Mouse (Mus musculus) central nervous system, embryonic 11.5 days (tissue): Measurements from ENCODE around the gene Olfr1298. TPM values are rescaled to one million over a fixed set of nuclear protein-coding genes. Genes with fewer than 3 reads are reported as not detected.

Experiments
- polyA plus RNA-seq: library from polyadenylated mRNA; depleted of rRNA; stranded (reverse); fragments of >200 nt; gene quantifications from 2 replicates; pipeline ENCODE4 v1.2.3, GENCODE M21; 2012; rRNA removed

Olfr1298 gene
- polyA plus RNA-seq = not detected in 2 replicates

DNA sequence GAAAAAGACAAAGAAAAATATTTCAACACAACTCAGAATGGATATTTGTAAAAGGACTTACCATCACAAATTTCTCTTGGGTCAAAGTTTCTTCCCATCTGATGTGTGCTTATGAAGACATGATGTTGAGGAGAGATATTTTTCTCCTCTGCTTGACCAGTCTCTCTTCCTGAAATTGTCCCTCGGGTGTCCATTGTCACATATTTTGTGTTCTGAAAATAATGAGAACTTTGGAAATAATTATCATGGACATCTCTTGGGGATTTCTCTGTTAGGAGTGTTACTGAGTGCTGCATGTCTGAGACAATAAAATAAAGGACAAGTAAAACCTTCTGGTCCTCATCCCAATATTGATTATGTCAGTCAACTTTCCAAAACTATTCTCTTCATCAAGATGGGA, at the start of gene Olfr1298:
Gene Olfr1298 (minus strand): TSS at position 101 of the 400 bp plus-strand sequence.

DNA sequence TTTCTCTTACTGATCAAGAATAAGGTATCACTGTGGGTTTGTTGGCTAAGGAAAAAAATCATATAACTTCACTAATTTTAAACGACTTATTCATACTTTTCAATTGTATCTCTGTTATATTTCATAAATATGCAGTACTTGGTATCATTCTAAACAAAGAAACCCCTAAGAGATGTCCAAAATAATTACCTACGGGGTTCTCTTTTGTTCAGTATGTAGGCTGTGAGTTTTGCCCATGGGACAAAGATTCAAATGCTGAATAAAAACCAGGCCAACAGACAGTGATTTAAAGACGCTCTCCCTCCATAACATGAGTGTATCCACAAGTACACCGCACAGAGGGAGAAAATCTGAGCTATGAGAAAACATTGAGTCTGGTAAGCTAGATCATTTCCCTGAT, 12.1 kb upstream of the Olfr1298 start, which contains the start of gene Olfr1299:
Gene Olfr1299 (plus strand): TSS at position 301 of the 400 bp plus-strand sequence.

DNA sequence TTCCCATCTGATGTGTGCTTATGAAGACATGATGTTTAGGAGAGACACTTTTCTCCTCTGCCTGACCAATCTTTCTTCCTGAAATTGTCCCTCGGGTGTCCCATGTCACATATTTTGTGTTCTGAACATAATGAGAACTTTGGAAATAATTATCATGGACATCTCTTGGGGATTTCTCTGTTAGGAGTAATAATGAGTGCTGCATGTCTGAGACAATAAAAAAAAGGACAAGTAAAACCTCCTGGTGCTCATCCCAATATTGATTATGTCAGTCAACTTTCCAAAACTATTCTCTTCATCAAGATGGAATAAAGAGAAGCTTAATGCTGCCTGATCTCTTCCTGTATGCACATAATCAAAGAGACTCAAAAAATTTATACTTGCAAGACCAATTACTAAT, 22.6 kb downstream of the Olfr1298 start, which contains the start of gene Olfr1297:
Gene Olfr1297 (minus strand): TSS at position 101 of the 400 bp plus-strand sequence.

Other genes with a start within 250 kb of the Olfr1298 start
- not detected in 2 replicates for gene Olfr1286, start 226.1 kb downstream of the Olfr1298 start, polyA plus RNA-seq
- not detected in 2 replicates for gene Olfr1287, start 200.1 kb downstream of the Olfr1298 start, polyA plus RNA-seq
- not detected in 2 replicates for gene Olfr1288, start 175.1 kb downstream of the Olfr1298 start, polyA plus RNA-seq
- gene Olfr1289, start 168.4 kb downstream of the Olfr1298 start, polyA plus RNA-seq = not detected in 2 replicates
- gene Olfr1290, start 155.4 kb downstream of the Olfr1298 start, polyA plus RNA-seq = not detected in 2 replicates
- not detected in 2 replicates for gene Olfr1291-ps1, start 152.0 kb downstream of the Olfr1298 start, polyA plus RNA-seq
- not detected in 2 replicates for gene Olfr1293-ps, start 124.0 kb downstream of the Olfr1298 start, polyA plus RNA-seq
- not detected in 2 replicates for gene Olfr1294, start 108.9 kb downstream of the Olfr1298 start, polyA plus RNA-seq
- gene Olfr1295, start 79.5 kb downstream of the Olfr1298 start, polyA plus RNA-seq = not detected in 2 replicates
- not detected in 2 replicates for gene Olfr1297, start 22.7 kb downstream of the Olfr1298 start, polyA plus RNA-seq
- not detected in 2 replicates for gene Olfr1299, start 12.2 kb upstream of the Olfr1298 start, polyA plus RNA-seq
- gene Olfr1301, start 101.8 kb upstream of the Olfr1298 start, polyA plus RNA-seq = not detected in 2 replicates
- gene Olfr1302, start 128.2 kb upstream of the Olfr1298 start, polyA plus RNA-seq = not detected in 2 replicates
- gene Olfr1303, start 171.1 kb upstream of the Olfr1298 start, polyA plus RNA-seq = not detected in 2 replicates
- not detected in 2 replicates for gene Olfr1305, start 227.9 kb upstream of the Olfr1298 start, polyA plus RNA-seq